Comparison of ENCODE assay signal across 33 mouse cellular contexts in the genomic region with DNA sequence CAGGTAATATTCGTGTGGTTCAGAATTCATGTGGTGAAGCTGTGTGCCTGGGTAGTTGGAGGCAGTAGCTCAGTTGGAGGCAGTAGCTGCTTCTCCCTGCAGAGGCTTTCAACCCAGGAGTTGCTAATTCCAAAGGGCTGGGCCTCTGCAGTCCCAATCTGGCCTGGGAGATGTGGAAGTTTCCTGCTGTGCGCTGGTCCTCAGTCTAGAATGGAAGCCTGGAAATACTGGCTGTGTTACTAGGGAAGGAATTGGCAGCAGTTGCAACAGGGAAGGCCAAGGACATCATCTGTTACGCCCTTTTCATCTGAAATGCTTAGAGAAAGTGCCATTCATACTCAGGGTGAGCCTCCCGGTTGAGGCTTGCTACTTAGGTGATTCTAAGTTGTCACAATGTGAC. TPM values are rescaled to one million over a fixed set of nuclear protein-coding genes. Genes with fewer than 3 reads are reported as not detected.
DNase-seq lines count a peak whose midpoint lies in the region; ATAC-seq and TF ChIP-seq lines count a peak whose summit lies in the region.
"Had no signal": no experiment of that assay in that cellular context is flagged by ENCODE, and none has a peak within 500 bp of the region (broad histone marks: within the 10 kb centered on the region; RNA-seq: fewer than 3 reads in every experiment).

No protein-coding gene starts in this region.

- TF ChIP-seq CTCF in layer of hippocampus, adult 2 months (conservative IDR thresholded peaks at IDR 0.05) = no peak
- TF ChIP-seq CTCF in lung, adult 2 months (IDR thresholded peaks at IDR 0.05; ENCODE audit: insufficient read depth, low read length) = no peak

- peak; percentile 35 for DNase-seq in adrenal gland, adult 8-10 months
- DNase-seq in adrenal gland, postnatal 25 days = no peak
- no peak for DNase-seq in layer of hippocampus, adult 2 months (ENCODE audit: low spot score in 2 of 2)
- no peak for DNase-seq in layer of hippocampus, adult 8-10 months (ENCODE audit: low spot score in 2 of 2)
- peak; percentile 84 for DNase-seq in R1 (ENCODE audit: low read depth, low spot score)
- DNase-seq in lung, adult 2 months = no peak
- DNase-seq: gastrocnemius, postnatal 14 days; heart, adult 18-20 months; heart, postnatal 4 days; kidney, adult 8-10 months; kidney, postnatal 4 days; layer of hippocampus, adult 9-11 months; lung, postnatal 36 days; right cerebral cortex, adult 18-20 months; spleen, adult 18-20 months; thymus, adult 2 months; thymus, postnatal 36 days had no signal

- no peak overlapping the region for H3K4me3 ChIP-seq in layer of hippocampus, adult 2 months
- H3K4me3 ChIP-seq in lung, adult 2 months (replicated peaks; ENCODE audit: extremely low read depth, low read depth, low read length) = no peak overlapping the region
- H3K4me3 ChIP-seq: erythroblast, embryonic 14.5 days; hindbrain, embryonic 13.5 days; limb, embryonic 12.5 days had no signal

- WGBS in lung, adult 2 months = 55% methylated on average over 4 of the region's 4 CpGs

- no peak for TF ChIP-seq POLR2A in lung, adult 2 months (IDR thresholded peaks at IDR 0.05; ENCODE audit: borderline replicate concordance, extremely low read depth, low read depth, low read length)

- H3K4me1 ChIP-seq in lung, adult 2 months (ENCODE audit: control insufficient read depth, insufficient read depth, low read length) = no peaks in the 10 kb centered on the region
- H3K4me1 ChIP-seq: hindbrain, embryonic 13.5 days; limb, embryonic 12.5 days had no signal

- ATAC-seq in frontal cortex, adult (ENCODE audit: low TSS enrichment) = no peak
- ATAC-seq: intestine, embryonic 16.5 days; midbrain, embryonic 16.5 days had no signal

- H3K27ac ChIP-seq in layer of hippocampus, adult 2 months = peak overlapping the region; percentile 53; the same call in 1 of the 2 replicates
- H3K27ac ChIP-seq: hindbrain, embryonic 13.5 days; kidney, postnatal 0 days; limb, embryonic 12.5 days had no signal

RNA-seq across cellular contexts. Expression of a gene that starts 11.9 kb away (rescaled TPM):
- under 1 TPM in 1 of 4 experiments, not detected in 3; 0.11 TPM for total RNA-seq in adrenal gland, adult 8-10 months (2022)
- not detected in 2 replicates for total RNA-seq in adrenal gland, postnatal 25 days (2021)
- total RNA-seq in layer of hippocampus, adult 2 months (2021) = not detected
- under 1 TPM in 1 of 4 experiments, not detected in 3; 0.09 TPM for total RNA-seq in layer of hippocampus, adult 8-10 months (2022)
- polyA plus RNA-seq in lung, adult 2 months (2012; rRNA removed) = 0.25 and 0.50 TPM in 2 replicates
- total RNA-seq: gastrocnemius, postnatal 14 days; heart, adult 18-20 months had no signal
- polyA plus RNA-seq: brain, embryonic 14.5 days; cerebellum, adult 2 months; erythroblast, embryonic 14.5 days; forebrain, embryonic 11.5 days; heart, embryonic 11.5 days; heart, embryonic 16.5 days; intestine, embryonic 16.5 days; kidney, postnatal 0 days; limb, embryonic 12.5 days; midbrain, embryonic 11.5 days; midbrain, embryonic 16.5 days; neural tube, embryonic 11.5 days had no signal

RNA-seq across cellular contexts. Expression of a gene that starts 27.4 kb away (rescaled TPM):
- 10 to 100 TPM; 58.4 to 87.4 (median 71.8) TPM for total RNA-seq in adrenal gland, adult 8-10 months (2022)
- 64.5 and 71.5 TPM in 2 replicates for total RNA-seq in adrenal gland, postnatal 25 days (2021)
- 10 to 100 TPM; 52.5 to 60.1 TPM for total RNA-seq in layer of hippocampus, adult 2 months (2021)
- 10 to 100 TPM; 57.2 to 68.4 (median 58.8) TPM for total RNA-seq in layer of hippocampus, adult 8-10 months (2022)
- polyA plus RNA-seq in lung, adult 2 months (2012; rRNA removed) = 429 and 524 TPM in 2 replicates
- polyA plus RNA-seq: erythroblast, embryonic 14.5 days had no signal

RNA-seq across cellular contexts. Expression of a gene that starts 27.5 kb away (rescaled TPM):
- 1 to 10 TPM in 3 of 4 experiments, under 1 TPM in 1; 0.63 to 1.9 (median 1.6) TPM for total RNA-seq in adrenal gland, adult 8-10 months (2022)
- 1.0 and 1.2 TPM in 2 replicates for total RNA-seq in adrenal gland, postnatal 25 days (2021)
- total RNA-seq in layer of hippocampus, adult 2 months (2021) = 100 to 1,000 TPM; 518 to 547 TPM
- total RNA-seq in layer of hippocampus, adult 8-10 months (2022) = 100 to 1,000 TPM; 458 to 553 (median 501) TPM
- 5.6 and 5.9 TPM in 2 replicates for polyA plus RNA-seq in lung, adult 2 months (2012; rRNA removed)
- total RNA-seq: common myeloid progenitor, adult 5-6 weeks had no signal
- polyA plus RNA-seq: erythroblast, embryonic 14.5 days; limb, embryonic 12.5 days; liver, embryonic 16.5 days had no signal

Comparison
In these comparisons a context has a peak if more than half of its experiments do, and no peak if none do; other contexts are left out.
1. DNase-seq: peak in adrenal gland, adult 8-10 months (single experiment) and R1 (single experiment); none in adrenal gland, postnatal 25 days (single experiment), layer of hippocampus, adult 2 months (0 of 2), layer of hippocampus, adult 8-10 months (0 of 2) and lung, adult 2 months (single experiment).
2. RNA of a gene that starts 27.5 kb away (total RNA-seq): 518 to 547 TPM in layer of hippocampus, adult 2 months and 458 to 553 TPM in layer of hippocampus, adult 8-10 months; 0.63 to 1.9 TPM in adrenal gland, adult 8-10 months and 1.0 to 1.2 TPM in adrenal gland, postnatal 25 days; every median in the first group is over 100 times any median in the second.